Mouse (Mus musculus) left cerebral cortex, adult 8-10 months (tissue): ENCODE measurements around the gene Sf3b3. TPM values are rescaled to one million over a fixed set of nuclear protein-coding genes. Genes with fewer than 3 reads are reported as not detected.
"Not testable (repeated sequence)": the region's sequence is repeated elsewhere in the genome, so short reads cannot be mapped to it uniquely, and the experiment has no call there.

ENCODE experiments used
- DNase-seq, 2 experiments: peaks; one replicate each; pipeline ENCODE4 v3.0.0; 2022; ENCODE audit warnings: low spot score in 2 of 2
- total RNA-seq, 4 experiments: library from RNA; stranded (reverse); gene quantifications; 2 replicates each; pipeline ENCODE4 v1.2.4; 2022

Sf3b3 gene
- 10 to 100 TPM; 58.6 to 66.2 (median 60.5) TPM for total RNA-seq

GRCm38 (mm10) chr8:110846405-110847170 lies at the start of gene Sf3b3, which contains the start of gene Cog4:
Gene Sf3b3, minus strand, starts transcription at chr8:110846787.
Gene Cog4, plus strand, starts transcription at chr8:110846600.
- peak; percentile 72 to 75 for DNase-seq

DNA sequence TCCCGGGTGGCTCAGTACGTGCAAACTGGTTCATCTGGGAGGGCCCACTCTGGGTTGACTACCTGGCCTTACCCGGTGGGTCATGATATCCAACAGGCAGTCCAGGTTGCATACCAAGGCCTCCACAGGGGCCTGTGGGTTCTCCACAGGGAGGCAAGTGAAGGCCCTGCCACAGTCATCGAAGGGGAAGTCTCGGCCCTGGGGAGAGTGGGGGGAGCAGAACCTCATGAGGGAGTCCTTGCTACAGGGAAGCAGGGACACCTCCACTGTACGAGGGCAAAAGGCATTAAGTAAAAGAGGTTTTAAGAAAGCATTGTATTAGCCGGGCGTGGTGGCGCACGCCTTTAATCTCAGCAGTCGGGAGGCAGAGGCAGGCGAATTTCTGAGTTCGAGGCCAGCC lies 49.2 kb upstream of the Sf3b3 start:
- no peak for DNase-seq

GRCm38 (mm10) chr8:110895254-110895653 lies 48.7 kb upstream of the Sf3b3 start:
- DNase-seq: no peak

DNA sequence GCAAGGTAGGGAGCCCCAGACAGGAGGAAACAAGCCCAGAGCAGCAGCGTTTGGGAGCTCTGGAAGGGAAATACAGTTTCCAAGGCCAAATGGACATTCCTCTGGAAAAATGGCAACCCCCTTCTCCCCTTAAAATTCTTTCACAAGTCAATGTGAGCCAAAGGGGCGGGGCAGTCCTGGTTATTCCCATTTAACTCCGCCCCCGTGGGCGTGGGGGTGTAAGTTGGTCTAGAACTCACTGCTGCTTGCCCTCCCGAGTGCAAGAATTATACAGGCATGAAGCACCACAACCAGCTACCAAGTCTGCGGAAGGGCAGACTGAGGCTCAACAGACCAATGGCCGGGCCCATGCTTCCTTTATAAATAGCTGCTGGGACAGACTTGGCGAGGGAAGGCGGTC lies 48.3 kb upstream of the Sf3b3 start:
- no peak for DNase-seq

DNA sequence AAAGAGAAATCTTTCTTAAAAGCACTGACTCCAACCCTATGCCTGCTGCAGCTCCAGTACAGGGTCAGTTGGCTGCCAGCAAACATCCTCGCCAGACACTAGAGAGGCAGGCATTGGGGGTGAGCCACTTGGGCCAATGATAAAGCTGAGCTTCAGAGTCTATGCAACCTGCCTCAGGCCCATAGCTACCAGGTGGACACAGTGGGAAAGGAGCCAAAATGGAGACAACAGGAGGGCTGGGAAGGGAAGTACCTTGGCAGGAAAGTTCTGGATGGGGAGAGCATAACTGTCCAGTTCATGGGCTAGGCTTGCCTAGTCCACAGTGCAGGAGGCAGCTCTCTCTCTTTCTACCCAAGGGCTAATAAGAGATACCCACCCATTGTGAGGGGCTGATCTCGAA lies 46.3 kb upstream of the Sf3b3 start:
- no peak for DNase-seq

DNA sequence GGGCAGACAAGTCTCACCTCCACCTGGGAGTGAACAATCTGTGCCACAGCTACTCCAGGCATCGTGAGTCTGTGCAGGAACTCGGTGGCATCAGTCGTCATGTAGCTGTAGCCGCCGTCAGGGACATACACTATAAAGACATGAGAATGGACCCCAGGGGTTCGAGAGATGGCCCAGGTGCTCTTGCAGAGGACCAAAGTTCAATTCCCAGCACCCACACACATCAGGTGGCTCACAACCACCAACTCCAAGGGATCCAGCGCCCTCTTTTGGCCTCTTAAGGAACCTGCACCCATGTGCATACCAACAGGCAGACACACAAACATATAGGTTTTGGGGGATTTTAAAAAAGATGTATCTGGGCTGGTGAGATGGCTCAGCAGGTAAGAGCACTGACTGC lies 45.5 kb upstream of the Sf3b3 start:
- DNase-seq: no peak

- no peak for DNase-seq
Measured at GRCm38 (mm10) chr8:110889904-110890470, 43.4 kb upstream of the Sf3b3 start.

GRCm38 (mm10) chr8:110888860-110889259 lies 42.3 kb upstream of the Sf3b3 start:
- DNase-seq: no peak

- DNase-seq: peak in 1 of 2 experiments; percentile 46
Measured at GRCm38 (mm10) chr8:110888441-110888840, 41.9 kb upstream of the Sf3b3 start.

GRCm38 (mm10) chr8:110887551-110887950 lies 41.0 kb upstream of the Sf3b3 start:
- no peak for DNase-seq

GRCm38 (mm10) chr8:110886634-110887033 lies 40.0 kb upstream of the Sf3b3 start:
- no peak for DNase-seq

- DNase-seq: no peak
Measured at GRCm38 (mm10) chr8:110883824-110884223, 37.2 kb upstream of the Sf3b3 start.

DNA sequence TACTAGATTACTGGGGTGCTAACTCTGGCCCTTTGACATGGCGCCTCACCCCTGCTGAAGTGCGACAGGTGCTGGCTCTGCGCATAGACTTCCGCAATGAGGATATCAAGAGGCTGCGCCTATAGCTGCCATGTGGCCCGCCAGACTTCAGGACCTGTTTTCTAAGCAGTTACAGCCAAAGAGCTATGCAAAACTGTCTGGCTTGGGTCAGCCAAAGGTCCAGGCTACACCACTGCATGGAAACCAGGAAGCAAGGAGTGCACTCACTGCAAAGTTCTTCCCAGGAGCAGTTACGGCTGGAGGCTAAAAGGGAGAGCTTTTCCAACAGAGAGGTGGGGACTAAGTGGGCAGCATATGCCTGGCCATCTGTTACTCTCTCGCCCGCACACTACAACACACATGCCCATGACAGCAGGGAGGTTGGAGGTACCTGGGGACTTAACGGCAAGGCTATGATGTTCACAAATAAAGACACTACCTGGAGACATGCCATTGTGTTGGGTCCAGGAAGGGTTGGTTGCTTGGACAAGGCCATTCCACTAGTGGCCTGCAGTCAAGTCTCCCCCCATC lies 35.2 kb upstream of the Sf3b3 start:
- DNase-seq: peak in 1 of 2 experiments; percentile 39

GRCm38 (mm10) chr8:110877862-110878261 lies 31.3 kb upstream of the Sf3b3 start:
- DNase-seq: no peak

- no peak for DNase-seq
Measured at GRCm38 (mm10) chr8:110870501-110870900, 23.9 kb upstream of the Sf3b3 start.

GRCm38 (mm10) chr8:110861347-110862025 lies 14.9 kb upstream of the Sf3b3 start:
- not testable (repeated sequence) for DNase-seq

GRCm38 (mm10) chr8:110859651-110860501 lies 13.3 kb upstream of the Sf3b3 start:
- DNase-seq: no peak

DNA sequence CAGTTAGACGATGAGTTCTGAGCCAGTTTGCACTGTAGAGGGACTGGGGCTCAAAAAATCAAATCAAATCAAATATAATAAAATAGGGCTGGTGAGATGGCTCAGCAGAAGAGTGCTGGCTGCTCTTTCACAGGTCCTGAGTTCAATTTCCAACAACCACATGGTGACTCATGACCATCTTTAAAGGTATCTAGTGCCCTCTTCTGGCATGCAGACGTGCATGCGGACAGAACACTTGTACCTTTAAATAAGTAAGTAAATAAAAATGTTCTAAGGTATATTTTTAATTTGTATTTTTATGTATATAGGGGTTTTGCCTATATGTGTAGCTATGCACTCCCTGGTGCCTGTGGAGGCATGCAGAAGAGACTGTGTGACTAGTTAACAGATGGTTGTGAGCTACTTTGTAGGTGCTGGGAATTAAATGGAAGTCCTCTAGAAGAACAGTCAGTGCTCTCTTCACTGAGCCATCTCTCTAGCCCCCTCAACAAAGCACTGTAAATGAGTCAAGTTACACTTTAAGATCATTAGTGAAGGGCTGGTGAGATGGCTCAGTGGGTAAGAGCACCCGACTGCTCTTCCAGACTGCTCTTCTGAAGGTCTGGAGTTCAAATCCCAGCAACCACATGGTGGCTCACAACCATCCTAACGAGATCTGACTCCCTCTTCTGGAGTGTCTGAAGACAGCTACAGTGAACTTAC lies 10.3 kb upstream of the Sf3b3 start:
- no peak for DNase-seq

DNA sequence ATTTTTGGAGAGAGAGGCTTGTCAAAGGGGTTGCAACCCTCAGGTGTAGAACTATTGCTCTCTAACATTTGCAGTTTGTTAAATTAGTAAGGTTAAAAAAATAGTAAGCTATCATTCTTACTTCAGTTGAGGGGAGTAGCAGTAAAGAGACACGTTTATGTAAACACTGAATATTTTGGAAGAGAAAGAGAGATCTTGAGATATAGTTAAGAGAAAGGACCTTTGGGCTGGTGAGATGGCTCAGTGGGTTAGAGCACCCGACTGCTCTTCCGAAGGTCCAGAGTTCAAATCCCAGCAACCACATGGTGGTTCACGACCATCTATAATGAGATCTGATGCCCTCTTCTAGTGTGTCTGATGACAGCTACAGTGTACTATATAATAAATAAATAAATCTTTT lies 9.5 kb upstream of the Sf3b3 start:
- not testable (repeated sequence) for DNase-seq

- DNase-seq: no peak
Measured at GRCm38 (mm10) chr8:110851186-110851585, 4.6 kb upstream of the Sf3b3 start.
